ENCODE assay signal across 13 mouse cellular contexts in the genomic region with DNA sequence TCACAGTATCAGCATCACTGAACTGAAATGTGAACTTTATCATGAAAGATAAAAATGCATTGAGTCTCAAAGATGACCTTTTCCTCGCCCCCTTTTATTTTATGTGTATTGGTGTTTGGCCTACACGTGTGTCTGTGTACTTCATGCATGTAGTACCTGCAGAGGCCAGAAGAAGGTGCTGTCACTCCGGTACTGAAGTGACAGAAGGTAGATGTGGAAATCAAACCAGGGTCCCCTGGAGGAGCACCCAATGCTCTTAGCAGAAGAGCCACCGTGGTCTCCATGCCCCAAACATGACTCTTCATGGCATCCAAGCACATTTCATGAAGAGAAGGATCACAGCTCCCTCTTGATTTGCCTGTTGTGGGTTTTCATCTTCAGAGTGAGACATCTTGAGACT. TPM values are rescaled to one million over a fixed set of nuclear protein-coding genes. Genes with fewer than 3 reads are reported as not detected.
DNase-seq lines count a peak whose midpoint lies in the region; ATAC-seq and TF ChIP-seq lines count a peak whose summit lies in the region.
"Had no signal": no experiment of that assay in that cellular context is flagged by ENCODE, and none has a peak within 500 bp of the region (broad histone marks: within the 10 kb centered on the region; RNA-seq: fewer than 3 reads in every experiment).

No protein-coding gene starts in this region.

- H3K27me3 ChIP-seq in lung, embryonic 14.5 days (ENCODE audit: insufficient read depth, low read length) = no peaks in the 10 kb centered on the region
- H3K27me3 ChIP-seq: embryonic facial prominence, embryonic 12.5 days; liver, embryonic 13.5 days; midbrain, embryonic 12.5 days had no signal

- peak; percentile 75 for DNase-seq in heart, adult 11 months
- no peak for DNase-seq in heart, adult 9 months (ENCODE audit: low spot score in 2 of 2)
- no peak for DNase-seq in lung, embryonic 14.5 days
- DNase-seq in lung, adult 18-20 months = no peak
- peak; percentile 19 for DNase-seq in ES-E14 (ENCODE audit: low read depth, low spot score)
- no peak for DNase-seq in left cerebral cortex, adult 9 months (ENCODE audit: low spot score in 2 of 2)
- no peak for DNase-seq in left cerebral cortex, adult 18-20 months (ENCODE audit: low spot score in 2 of 2)
- DNase-seq: heart, adult 18-20 months; liver, embryonic 13.5 days had no signal

- no peak for ATAC-seq in lung, embryonic 14.5 days (ENCODE audit: insufficient read depth)

- no peaks in the 10 kb centered on the region for H3K9me3 ChIP-seq in lung, embryonic 14.5 days (ENCODE audit: low read depth, low read length)
- no peaks in the 10 kb centered on the region for H3K9me3 ChIP-seq in ES-E14 (ENCODE audit: control insufficient read depth, insufficient read depth, low read depth, low read length)
- H3K9me3 ChIP-seq: embryonic facial prominence, embryonic 12.5 days; liver, embryonic 13.5 days; midbrain, embryonic 12.5 days had no signal

- TF ChIP-seq CTCF in lung, embryonic 14.5 days (IDR thresholded peaks at IDR 0.05; ENCODE audit: low read depth) = peak; percentile 22
- no peak for TF ChIP-seq CTCF in embryonic fibroblast, embryonic 13.5 days (IDR thresholded peaks at IDR 0.05; ENCODE audit: borderline replicate concordance, insufficient read depth, low read length)

- no peak overlapping the region for H3K4me2 ChIP-seq in lung, embryonic 14.5 days
- H3K4me2 ChIP-seq: embryonic facial prominence, embryonic 12.5 days; liver, embryonic 13.5 days; midbrain, embryonic 12.5 days had no signal

- no peak overlapping the region for H3K4me3 ChIP-seq in lung, embryonic 14.5 days (ENCODE audit: low read depth, low read length)
- no peak overlapping the region for H3K4me3 ChIP-seq in ES-E14 (ENCODE audit: insufficient read depth in 1 of 2, low read depth in 1 of 2, low read length in 2 of 2, poor library complexity in 1 of 2, severe bottlenecking in 1 of 2)
- no peak overlapping the region for H3K4me3 ChIP-seq in embryonic fibroblast, embryonic 13.5 days (ENCODE audit: insufficient read depth, low read length)
- H3K4me3 ChIP-seq: embryonic facial prominence, embryonic 12.5 days; liver, embryonic 13.5 days; midbrain, embryonic 12.5 days had no signal

- H3K9ac ChIP-seq in lung, embryonic 14.5 days = no peak overlapping the region
- no peak overlapping the region for H3K9ac ChIP-seq in ES-E14 (ENCODE audit: insufficient read depth, low read depth, low read length, poor library complexity, severe bottlenecking)
- H3K9ac ChIP-seq: embryonic facial prominence, embryonic 12.5 days; liver, embryonic 13.5 days; midbrain, embryonic 12.5 days had no signal

- WGBS in lung, embryonic 14.5 days = 78% methylated on average over 4 of the region's 4 CpGs

- H3K4me1 ChIP-seq in lung, embryonic 14.5 days (ENCODE audit: insufficient read depth) = peaks cover 4% of the 10 kb centered on the region
- H3K4me1 ChIP-seq in ES-E14 (ENCODE audit: control insufficient read depth in 2 of 2, insufficient read depth in 2 of 2, low read length in 2 of 2, poor library complexity in 1 of 2) = no peaks in the 10 kb centered on the region
- H3K4me1 ChIP-seq in embryonic fibroblast, embryonic 13.5 days (ENCODE audit: control insufficient read depth, insufficient read depth, low read length) = peaks cover 12% of the 10 kb centered on the region
- H3K4me1 ChIP-seq: embryonic facial prominence, embryonic 12.5 days; liver, embryonic 13.5 days; midbrain, embryonic 12.5 days had no signal

- H3K27ac ChIP-seq in lung, embryonic 14.5 days (ENCODE audit: low read depth) = no peak overlapping the region
- no peak overlapping the region for H3K27ac ChIP-seq in ES-E14 (ENCODE audit: insufficient read depth, low read depth, low read length, poor library complexity, severe bottlenecking)
- peak overlapping the region; percentile 77 for H3K27ac ChIP-seq in embryonic fibroblast, embryonic 13.5 days (ENCODE audit: insufficient read depth, low read length)
- H3K27ac ChIP-seq: embryonic facial prominence, embryonic 12.5 days; liver, embryonic 13.5 days; midbrain, embryonic 12.5 days had no signal

- TF ChIP-seq POLR2A in embryonic fibroblast, embryonic 13.5 days (IDR thresholded peaks at IDR 0.05; ENCODE audit: low read depth, low read length) = no peak

- no peaks in the 10 kb centered on the region for H3K36me3 ChIP-seq in lung, embryonic 14.5 days (ENCODE audit: insufficient read depth)
- no peaks in the 10 kb centered on the region for H3K36me3 ChIP-seq in ES-E14 (ENCODE audit: control insufficient read depth, insufficient read depth, low read length, poor library complexity, severe bottlenecking)
- H3K36me3 ChIP-seq: embryonic facial prominence, embryonic 12.5 days; liver, embryonic 13.5 days; midbrain, embryonic 12.5 days had no signal

- in situ Hi-C loops in ES-E14 (cut with MboI; ENCODE audit: low sequenced_read_pairs in 2 of 2, unreplicated experiment in 2 of 2) = no loop called here

TF ChIP-seq in ES-E14, 5 proteins besides CTCF, POLR2A, EP300 and RAD21:
- TF ChIP-seq MAFK (IDR thresholded peaks at IDR 0.05; ENCODE audit: insufficient read depth, low read depth, low read length) = no peak
- no peak for TF ChIP-seq ZC3H11A (IDR thresholded peaks at IDR 0.05; ENCODE audit: borderline replicate concordance, low read depth, low read length)
- TF ChIP-seq HCFC1 (IDR thresholded peaks at IDR 0.05; ENCODE audit: borderline replicate concordance, insufficient read depth, low read length) = no peak
- TF ChIP-seq ZNF384 (IDR thresholded peaks at IDR 0.05; ENCODE audit: low read depth, low read length) = no peak
TF ChIP-seq in ES-E14: peak in this region for 0.

RNA-seq across cellular contexts. Expression of gene 1500015O10Rik, which starts 1.7 kb away (rescaled TPM):
- 15.7 and 17.4 TPM in 2 replicates for polyA plus RNA-seq in lung, embryonic 14.5 days (2014; fragmentation: Nextera tagmentation; extraction: Ambion mirVana)
- total RNA-seq in ES-E14 (2012; rRNA removed) = 1.2 and 1.9 TPM in 2 replicates
- polyA plus RNA-seq in embryonic fibroblast, embryonic 13.5 days (2011; ENCODE audit: insufficient read length, low read depth, missing spikeins) = 10.6 and 42.8 TPM in 2 replicates
- 1 to 10 TPM in 1 of 2 experiments, under 1 TPM in 1; 0.77 to 2.0 TPM for total RNA-seq in left cerebral cortex, adult 18-20 months (2021)
- total RNA-seq: hematopoietic stem cell, adult 5-6 weeks had no signal

Comparison
In these comparisons a context has a peak if more than half of its experiments do, and no peak if none do; other contexts are left out.
1. DNase-seq: peak in heart, adult 11 months (single experiment) and ES-E14 (single experiment); none in heart, adult 9 months (0 of 2), lung, embryonic 14.5 days (single experiment), lung, adult 18-20 months (0 of 2), left cerebral cortex, adult 9 months (0 of 2) and left cerebral cortex, adult 18-20 months (0 of 2).